Mouse (Mus musculus): ENCODE measurements around the gene Pkp4. TPM values are rescaled to one million over a fixed set of nuclear protein-coding genes. Genes with fewer than 3 reads are reported as not detected.

Pkp4 gene
- total RNA-seq, 1 experiment: 54.3 TPM

GRCm38 (mm10) chr2:59203627-59204425 is 43.2 kb downstream of the Pkp4 start:
- Histone ChIP-seq H3K4me3 (ENCODE audit: insufficient read depth in 1 of 2, low read depth in 1 of 2, low read length in 2 of 2, poor library complexity in 1 of 2, severe bottlenecking in 1 of 2) (no peak overlapping the region), H3K4me1 (ENCODE audit: control insufficient read depth in 2 of 2, insufficient read depth in 2 of 2, low read length in 2 of 2, poor library complexity in 1 of 2) (peaks cover 3 to 12% of the 10 kb centered on the region in 2 experiments; a peak in 3 of 4 replicates), H3K27ac (ENCODE audit: insufficient read depth, low read depth, low read length, poor library complexity, severe bottlenecking) (no peak overlapping the region), H3K9ac (ENCODE audit: insufficient read depth, low read depth, low read length, poor library complexity, severe bottlenecking) (no peak overlapping the region), H3K36me3 (ENCODE audit: control insufficient read depth, insufficient read depth, low read length, poor library complexity, severe bottlenecking) (no peaks in the 10 kb centered on the region), H3K9me3 (ENCODE audit: control insufficient read depth, insufficient read depth, low read depth, low read length) (no peaks in the 10 kb centered on the region)
- in situ Hi-C loops (cut with MboI; ENCODE audit: low sequenced_read_pairs in 2 of 2, unreplicated experiment in 2 of 2): no loop called here
- no peak for DNase-seq (ENCODE audit: low read depth, low spot score)
- TF ChIP-seq HCFC1 (IDR thresholded peaks at IDR 0.05; ENCODE audit: borderline replicate concordance, insufficient read depth, low read length): no peak
- TF ChIP-seq ZC3H11A (IDR thresholded peaks at IDR 0.05; ENCODE audit: borderline replicate concordance, low read depth, low read length): no peak
- TF ChIP-seq MAFK (IDR thresholded peaks at IDR 0.05; ENCODE audit: insufficient read depth, low read depth, low read length): no peak
- TF ChIP-seq ZNF384 (IDR thresholded peaks at IDR 0.05; ENCODE audit: low read depth, low read length): no peak
- no peak for TF ChIP-seq CHD2 (IDR thresholded peaks at IDR 0.05; ENCODE audit: low read depth, low read length)

- Histone ChIP-seq H3K4me1 (ENCODE audit: control insufficient read depth in 2 of 2, insufficient read depth in 2 of 2, low read length in 2 of 2, poor library complexity in 1 of 2) (peaks cover 0 to 9% of the 10 kb centered on the region in 2 experiments; a peak in 1 of 4 replicates), H3K9me3 (ENCODE audit: control insufficient read depth, insufficient read depth, low read depth, low read length) (no peaks in the 10 kb centered on the region), H3K9ac (ENCODE audit: insufficient read depth, low read depth, low read length, poor library complexity, severe bottlenecking) (no peak overlapping the region), H3K4me3 (ENCODE audit: insufficient read depth in 1 of 2, low read depth in 1 of 2, low read length in 2 of 2, poor library complexity in 1 of 2, severe bottlenecking in 1 of 2) (no peak overlapping the region), H3K27ac (ENCODE audit: insufficient read depth, low read depth, low read length, poor library complexity, severe bottlenecking) (no peak overlapping the region), H3K36me3 (ENCODE audit: control insufficient read depth, insufficient read depth, low read length, poor library complexity, severe bottlenecking) (no peaks in the 10 kb centered on the region)
- DNase-seq (ENCODE audit: low read depth, low spot score): no peak
- in situ Hi-C loops (cut with MboI; ENCODE audit: low sequenced_read_pairs in 2 of 2, unreplicated experiment in 2 of 2): no loop called here
- TF ChIP-seq CHD2 (IDR thresholded peaks at IDR 0.05; ENCODE audit: low read depth, low read length) (no peak), ZNF384 (IDR thresholded peaks at IDR 0.05; ENCODE audit: low read depth, low read length) (no peak), MAFK (IDR thresholded peaks at IDR 0.05; ENCODE audit: insufficient read depth, low read depth, low read length) (no peak), ZC3H11A (IDR thresholded peaks at IDR 0.05; ENCODE audit: borderline replicate concordance, low read depth, low read length) (no peak), HCFC1 (IDR thresholded peaks at IDR 0.05; ENCODE audit: borderline replicate concordance, insufficient read depth, low read length) (no peak)
These were observed 44.4 kb downstream of the Pkp4 start for GRCm38 (mm10) chr2:59205092-59205491.

- Histone ChIP-seq H3K27ac (ENCODE audit: insufficient read depth, low read depth, low read length, poor library complexity, severe bottlenecking) (no peak overlapping the region), H3K9me3 (ENCODE audit: control insufficient read depth, insufficient read depth, low read depth, low read length) (no peaks in the 10 kb centered on the region), H3K9ac (ENCODE audit: insufficient read depth, low read depth, low read length, poor library complexity, severe bottlenecking) (no peak overlapping the region), H3K4me3 (ENCODE audit: insufficient read depth in 1 of 2, low read depth in 1 of 2, low read length in 2 of 2, poor library complexity in 1 of 2, severe bottlenecking in 1 of 2) (no peak overlapping the region), H3K4me1 (ENCODE audit: control insufficient read depth in 2 of 2, insufficient read depth in 2 of 2, low read length in 2 of 2, poor library complexity in 1 of 2) (peaks cover 0 to 9% of the 10 kb centered on the region in 2 experiments; a peak in 1 of 4 replicates), H3K36me3 (ENCODE audit: control insufficient read depth, insufficient read depth, low read length, poor library complexity, severe bottlenecking) (peaks cover 3% of the 10 kb centered on the region; the same call in 1 of the 2 replicates)
- in situ Hi-C loops (cut with MboI; ENCODE audit: low sequenced_read_pairs in 2 of 2, unreplicated experiment in 2 of 2): no loop called here
- no peak for TF ChIP-seq ZC3H11A (IDR thresholded peaks at IDR 0.05; ENCODE audit: borderline replicate concordance, low read depth, low read length)
- TF ChIP-seq ZNF384 (IDR thresholded peaks at IDR 0.05; ENCODE audit: low read depth, low read length): no peak
- no peak for TF ChIP-seq HCFC1 (IDR thresholded peaks at IDR 0.05; ENCODE audit: borderline replicate concordance, insufficient read depth, low read length)
- no peak for TF ChIP-seq CHD2 (IDR thresholded peaks at IDR 0.05; ENCODE audit: low read depth, low read length)
- TF ChIP-seq MAFK (IDR thresholded peaks at IDR 0.05; ENCODE audit: insufficient read depth, low read depth, low read length): no peak
- DNase-seq (ENCODE audit: low read depth, low spot score): no peak
These were observed 45.5 kb downstream of the Pkp4 start for GRCm38 (mm10) chr2:59206190-59206589.

- Histone ChIP-seq H3K36me3 (ENCODE audit: control insufficient read depth, insufficient read depth, low read length, poor library complexity, severe bottlenecking) (peaks cover 3% of the 10 kb centered on the region; the same call in 1 of the 2 replicates), H3K27ac (ENCODE audit: insufficient read depth, low read depth, low read length, poor library complexity, severe bottlenecking) (no peak overlapping the region)
- in situ Hi-C loops (cut with MboI; ENCODE audit: low sequenced_read_pairs in 2 of 2, unreplicated experiment in 2 of 2): no loop called here
These were observed 46.6 kb downstream of the Pkp4 start for GRCm38 (mm10) chr2:59207240-59207639.

More at GRCm38 (mm10) chr2:59207240-59207639, 46.6 kb downstream of the Pkp4 start:
- no peak for DNase-seq (ENCODE audit: low read depth, low spot score)
- Histone ChIP-seq H3K4me3 (ENCODE audit: insufficient read depth in 1 of 2, low read depth in 1 of 2, low read length in 2 of 2, poor library complexity in 1 of 2, severe bottlenecking in 1 of 2) (no peak overlapping the region), H3K9me3 (ENCODE audit: control insufficient read depth, insufficient read depth, low read depth, low read length) (no peaks in the 10 kb centered on the region), H3K4me1 (ENCODE audit: control insufficient read depth in 2 of 2, insufficient read depth in 2 of 2, low read length in 2 of 2, poor library complexity in 1 of 2) (peaks cover 0 to 9% of the 10 kb centered on the region in 2 experiments; a peak in 1 of 4 replicates), H3K9ac (ENCODE audit: insufficient read depth, low read depth, low read length, poor library complexity, severe bottlenecking) (no peak overlapping the region)
- no peak for TF ChIP-seq ZC3H11A (IDR thresholded peaks at IDR 0.05; ENCODE audit: borderline replicate concordance, low read depth, low read length)
- TF ChIP-seq CHD2 (IDR thresholded peaks at IDR 0.05; ENCODE audit: low read depth, low read length): no peak
- no peak for TF ChIP-seq HCFC1 (IDR thresholded peaks at IDR 0.05; ENCODE audit: borderline replicate concordance, insufficient read depth, low read length)
- no peak for TF ChIP-seq ZNF384 (IDR thresholded peaks at IDR 0.05; ENCODE audit: low read depth, low read length)
- TF ChIP-seq MAFK (IDR thresholded peaks at IDR 0.05; ENCODE audit: insufficient read depth, low read depth, low read length): no peak

Measured in ES-E14 (cell line).